Mouse (Mus musculus): ENCODE results near the gene Arel1. TPM values are rescaled to one million over a fixed set of nuclear protein-coding genes. Genes with fewer than 3 reads are reported as not detected.
A peak's percentile ranks its signal among the peaks of the same experiment; 100 is the strongest.

Gene Arel1
- total and polyA plus RNA-seq, 2 experiments = 21.0 to 22.4 TPM

GRCm38 (mm10) chr12:84896235-84896634 lies 74.5 kb downstream of the Arel1 start:
- H3K27me3 ChIP-seq (ENCODE audit: control insufficient read depth, insufficient read depth, low read length) = no peaks in the 10 kb centered on the region
- H3K79me2 ChIP-seq (ENCODE audit: control insufficient read depth, insufficient read depth, low read length) = no peaks in the 10 kb centered on the region
- TF ChIP-seq CTCF (IDR thresholded peaks at IDR 0.05; ENCODE audit: low read depth, low read length) (no peak), POLR2A (IDR thresholded peaks at IDR 0.05; ENCODE audit: extremely low read depth, insufficient read depth, low read length) (no peak)
- H3K4me1 ChIP-seq (ENCODE audit: control insufficient read depth, insufficient read depth, low read length) = no peaks in the 10 kb centered on the region
- H3K9ac ChIP-seq (ENCODE audit: low read depth, low read length) = no peak overlapping the region
- DNase-seq (ENCODE audit: extremely low read depth, low read depth, low spot score) = no peak
- 81% methylated on average over 6 of the region's 6 CpGs for WGBS
- H3K4me3 ChIP-seq (ENCODE audit: insufficient read depth, low read depth, low read length) = no peak overlapping the region
- H3K27ac ChIP-seq (replicated peaks; ENCODE audit: insufficient read depth, low read depth, low read length) = no peak overlapping the region
- no peaks in the 10 kb centered on the region for H3K36me3 ChIP-seq (ENCODE audit: control insufficient read depth, insufficient read depth, low read length)

GRCm38 (mm10) chr12:84893648-84894628 lies 76.8 kb downstream of the Arel1 start:
- Histone ChIP-seq H3K4me1 (ENCODE audit: control insufficient read depth, insufficient read depth, low read length) (no peaks in the 10 kb centered on the region), H3K4me3 (ENCODE audit: insufficient read depth, low read depth, low read length) (no peak overlapping the region), H3K79me2 (ENCODE audit: control insufficient read depth, insufficient read depth, low read length) (no peaks in the 10 kb centered on the region), H3K27ac (replicated peaks; ENCODE audit: insufficient read depth, low read depth, low read length) (no peak overlapping the region), H3K9ac (ENCODE audit: low read depth, low read length) (no peak overlapping the region), H3K27me3 (ENCODE audit: control insufficient read depth, insufficient read depth, low read length) (no peaks in the 10 kb centered on the region), H3K36me3 (ENCODE audit: control insufficient read depth, insufficient read depth, low read length) (no peaks in the 10 kb centered on the region)
- TF ChIP-seq POLR2A (IDR thresholded peaks at IDR 0.05; ENCODE audit: extremely low read depth, insufficient read depth, low read length) (no peak), CTCF (IDR thresholded peaks at IDR 0.05; ENCODE audit: low read depth, low read length) (no peak)
- WGBS = 66% methylated on average over 9 of the region's 9 CpGs
- no peak for DNase-seq (ENCODE audit: extremely low read depth, low read depth, low spot score)

GRCm38 (mm10) chr12:84890289-84890688 lies 80.4 kb downstream of the Arel1 start:
- Histone ChIP-seq H3K36me3 (ENCODE audit: control insufficient read depth, insufficient read depth, low read length) (no peaks in the 10 kb centered on the region), H3K9ac (ENCODE audit: low read depth, low read length) (no peak overlapping the region), H3K4me3 (ENCODE audit: insufficient read depth, low read depth, low read length) (no peak overlapping the region), H3K79me2 (ENCODE audit: control insufficient read depth, insufficient read depth, low read length) (no peaks in the 10 kb centered on the region), H3K4me1 (ENCODE audit: control insufficient read depth, insufficient read depth, low read length) (no peaks in the 10 kb centered on the region), H3K27me3 (ENCODE audit: control insufficient read depth, insufficient read depth, low read length) (no peaks in the 10 kb centered on the region), H3K27ac (replicated peaks; ENCODE audit: insufficient read depth, low read depth, low read length) (no peak overlapping the region)
- 68% methylated on average over 15 of the region's 15 CpGs for WGBS
- DNase-seq (ENCODE audit: extremely low read depth, low read depth, low spot score) = peak; percentile 33
- TF ChIP-seq CTCF (IDR thresholded peaks at IDR 0.05; ENCODE audit: low read depth, low read length) (no peak), POLR2A (IDR thresholded peaks at IDR 0.05; ENCODE audit: extremely low read depth, insufficient read depth, low read length) (no peak)

GRCm38 (mm10) chr12:84885107-84885876 lies 85.4 kb downstream of the Arel1 start:
- Histone ChIP-seq H3K9ac (ENCODE audit: low read depth, low read length) (no peak overlapping the region), H3K36me3 (ENCODE audit: control insufficient read depth, insufficient read depth, low read length) (no peaks in the 10 kb centered on the region), H3K79me2 (ENCODE audit: control insufficient read depth, insufficient read depth, low read length) (no peaks in the 10 kb centered on the region), H3K4me3 (ENCODE audit: insufficient read depth, low read depth, low read length) (no peak overlapping the region), H3K27ac (replicated peaks; ENCODE audit: insufficient read depth, low read depth, low read length) (no peak overlapping the region), H3K27me3 (ENCODE audit: control insufficient read depth, insufficient read depth, low read length) (no peaks in the 10 kb centered on the region), H3K4me1 (ENCODE audit: control insufficient read depth, insufficient read depth, low read length) (no peaks in the 10 kb centered on the region)
- TF ChIP-seq POLR2A (IDR thresholded peaks at IDR 0.05; ENCODE audit: extremely low read depth, insufficient read depth, low read length) (no peak), CTCF (IDR thresholded peaks at IDR 0.05; ENCODE audit: low read depth, low read length) (no peak)
- DNase-seq (ENCODE audit: extremely low read depth, low read depth, low spot score) = no peak
- WGBS = 61% methylated on average over 11 of the region's 11 CpGs

- H3K27ac ChIP-seq (replicated peaks; ENCODE audit: insufficient read depth, low read depth, low read length) = no peak overlapping the region
- TF ChIP-seq CTCF (IDR thresholded peaks at IDR 0.05; ENCODE audit: low read depth, low read length) (no peak), POLR2A (IDR thresholded peaks at IDR 0.05; ENCODE audit: extremely low read depth, insufficient read depth, low read length) (no peak)
- no peaks in the 10 kb centered on the region for H3K79me2 ChIP-seq (ENCODE audit: control insufficient read depth, insufficient read depth, low read length)
- WGBS = 84% methylated on average over 7 of the region's 7 CpGs
- no peak overlapping the region for H3K9ac ChIP-seq (ENCODE audit: low read depth, low read length)
- no peaks in the 10 kb centered on the region; the same call in 1 of the 2 replicates for H3K27me3 ChIP-seq (ENCODE audit: control insufficient read depth, insufficient read depth, low read length)
- no peak overlapping the region for H3K4me3 ChIP-seq (ENCODE audit: insufficient read depth, low read depth, low read length)
- no peaks in the 10 kb centered on the region for H3K36me3 ChIP-seq (ENCODE audit: control insufficient read depth, insufficient read depth, low read length)
- H3K4me1 ChIP-seq (ENCODE audit: control insufficient read depth, insufficient read depth, low read length) = no peaks in the 10 kb centered on the region
- no peak for DNase-seq (ENCODE audit: extremely low read depth, low read depth, low spot score)
Measured at GRCm38 (mm10) chr12:84884423-84885076, 86.2 kb downstream of the Arel1 start.
